Mouse (Mus musculus): ENCODE measurements at regions not wholly inside any gene's neighbourhood (a gene's known extent, or its start where the extent isn't known, plus 50 kb on each side); places are given as distances from the start of the nearest gene placed in this dataset.

- Histone ChIP-seq H3K4me3 (ENCODE audit: low read depth, low read length) (no peak overlapping the region), H3K4me1 (replicated peaks; ENCODE audit: control insufficient read depth, insufficient read depth, low read length) (no peaks in the 10 kb centered on the region), H3K9me3 (ENCODE audit: control insufficient read depth, low read length) (no peaks in the 10 kb centered on the region), H3K9ac (ENCODE audit: low read length) (no peak overlapping the region), H3K36me3 (ENCODE audit: control insufficient read depth, insufficient read depth, low read length) (no peaks in the 10 kb centered on the region), H3K27me3 (replicated peaks; ENCODE audit: control insufficient read depth, insufficient read depth, low read length) (no peaks in the 10 kb centered on the region), H3K27ac (ENCODE audit: low read depth) (no peak overlapping the region), H3K4me2 (ENCODE audit: low read length) (no peak overlapping the region)
- DNase-seq (ENCODE audit: low spot score) (no peak), ATAC-seq (replicated peaks; ENCODE audit: low FRiP score, low TSS enrichment, low read depth) (no peak)
- 90% methylated on average over 3 of the region's 3 CpGs for WGBS
Measured at GRCm38 (mm10) chr16:86524135-86524534, 622.5 kb upstream of the Adamts5 start.

GRCm38 (mm10) chr16:86516935-86517334 lies 615.3 kb upstream of the Adamts5 start:
- no peak overlapping the region for H3K4me2 ChIP-seq (ENCODE audit: low read length)
- ATAC-seq (replicated peaks; ENCODE audit: low FRiP score, low TSS enrichment, low read depth) (no peak), DNase-seq (ENCODE audit: low spot score) (no peak)
- no peaks in the 10 kb centered on the region for H3K4me1 ChIP-seq (replicated peaks; ENCODE audit: control insufficient read depth, insufficient read depth, low read length)
- H3K9me3 ChIP-seq (ENCODE audit: control insufficient read depth, low read length), result no peaks in the 10 kb centered on the region
- 26% methylated on average over 1 of the region's 1 CpGs for WGBS
- no peaks in the 10 kb centered on the region for H3K36me3 ChIP-seq (ENCODE audit: control insufficient read depth, insufficient read depth, low read length)
- H3K9ac ChIP-seq (ENCODE audit: low read length), result no peak overlapping the region
- H3K27me3 ChIP-seq (replicated peaks; ENCODE audit: control insufficient read depth, insufficient read depth, low read length), result no peaks in the 10 kb centered on the region
- no peak overlapping the region for H3K27ac ChIP-seq (ENCODE audit: low read depth)
- H3K4me3 ChIP-seq (ENCODE audit: low read depth, low read length), result no peak overlapping the region

GRCm38 (mm10) chr16:86516144-86516543 lies 614.5 kb upstream of the Adamts5 start:
- Histone ChIP-seq H3K36me3 (ENCODE audit: control insufficient read depth, insufficient read depth, low read length) (no peaks in the 10 kb centered on the region), H3K4me1 (replicated peaks; ENCODE audit: control insufficient read depth, insufficient read depth, low read length) (no peaks in the 10 kb centered on the region), H3K4me2 (ENCODE audit: low read length) (no peak overlapping the region), H3K27ac (ENCODE audit: low read depth) (no peak overlapping the region), H3K9me3 (ENCODE audit: control insufficient read depth, low read length) (no peaks in the 10 kb centered on the region), H3K9ac (ENCODE audit: low read length) (no peak overlapping the region), H3K27me3 (replicated peaks; ENCODE audit: control insufficient read depth, insufficient read depth, low read length) (no peaks in the 10 kb centered on the region), H3K4me3 (ENCODE audit: low read depth, low read length) (no peak overlapping the region)
- DNase-seq (ENCODE audit: low spot score) (no peak), ATAC-seq (replicated peaks; ENCODE audit: low FRiP score, low TSS enrichment, low read depth) (no peak)
- 76% methylated on average over 3 of the region's 3 CpGs for WGBS

- Histone ChIP-seq H3K4me2 (ENCODE audit: low read length) (no peak overlapping the region), H3K9ac (ENCODE audit: low read length) (no peak overlapping the region), H3K4me3 (ENCODE audit: low read depth, low read length) (no peak overlapping the region), H3K9me3 (ENCODE audit: control insufficient read depth, low read length) (no peaks in the 10 kb centered on the region), H3K27ac (ENCODE audit: low read depth) (no peak overlapping the region), H3K4me1 (replicated peaks; ENCODE audit: control insufficient read depth, insufficient read depth, low read length) (no peaks in the 10 kb centered on the region), H3K27me3 (replicated peaks; ENCODE audit: control insufficient read depth, insufficient read depth, low read length) (no peaks in the 10 kb centered on the region), H3K36me3 (ENCODE audit: control insufficient read depth, insufficient read depth, low read length) (no peaks in the 10 kb centered on the region)
- DNase-seq (ENCODE audit: low spot score), result no peak
- no peak for ATAC-seq (replicated peaks; ENCODE audit: low FRiP score, low TSS enrichment, low read depth)
- 54% methylated on average over 3 of the region's 3 CpGs for WGBS
Measured at GRCm38 (mm10) chr16:86501074-86501952, 599.7 kb upstream of the Adamts5 start.

- WGBS, result 50% methylated on average over 1 of the region's 1 CpGs
- no peaks in the 10 kb centered on the region for H3K4me1 ChIP-seq (replicated peaks; ENCODE audit: control insufficient read depth, insufficient read depth, low read length)
Measured at GRCm38 (mm10) chr16:86475145-86475544, 573.5 kb upstream of the Adamts5 start.

GRCm38 (mm10) chr16:86473059-86473740 lies 571.6 kb upstream of the Adamts5 start:
- H3K9me3 ChIP-seq (ENCODE audit: control insufficient read depth, low read length), result no peaks in the 10 kb centered on the region
- no peak overlapping the region for H3K4me3 ChIP-seq (ENCODE audit: low read depth, low read length)
- no peaks in the 10 kb centered on the region for H3K4me1 ChIP-seq (replicated peaks; ENCODE audit: control insufficient read depth, insufficient read depth, low read length)
- DNase-seq (ENCODE audit: low spot score) (no peak), ATAC-seq (replicated peaks; ENCODE audit: low FRiP score, low TSS enrichment, low read depth) (no peak)
- H3K27ac ChIP-seq (ENCODE audit: low read depth), result no peak overlapping the region
- H3K9ac ChIP-seq (ENCODE audit: low read length), result no peak overlapping the region
- H3K4me2 ChIP-seq (ENCODE audit: low read length), result no peak overlapping the region
- 59% methylated on average over 4 of the region's 4 CpGs for WGBS
- no peaks in the 10 kb centered on the region for H3K27me3 ChIP-seq (replicated peaks; ENCODE audit: control insufficient read depth, insufficient read depth, low read length)
- no peaks in the 10 kb centered on the region for H3K36me3 ChIP-seq (ENCODE audit: control insufficient read depth, insufficient read depth, low read length)

More at GRCm38 (mm10) chr16:86475145-86475544, 573.5 kb upstream of the Adamts5 start:
- Histone ChIP-seq H3K27me3 (replicated peaks; ENCODE audit: control insufficient read depth, insufficient read depth, low read length) (no peaks in the 10 kb centered on the region), H3K4me3 (ENCODE audit: low read depth, low read length) (no peak overlapping the region), H3K9me3 (ENCODE audit: control insufficient read depth, low read length) (no peaks in the 10 kb centered on the region), H3K36me3 (ENCODE audit: control insufficient read depth, insufficient read depth, low read length) (no peaks in the 10 kb centered on the region), H3K4me2 (ENCODE audit: low read length) (no peak overlapping the region), H3K9ac (ENCODE audit: low read length) (no peak overlapping the region), H3K27ac (ENCODE audit: low read depth) (no peak overlapping the region)
- ATAC-seq (replicated peaks; ENCODE audit: low FRiP score, low TSS enrichment, low read depth) (no peak), DNase-seq (ENCODE audit: low spot score) (no peak)

GRCm38 (mm10) chr16:86461073-86461472 lies 559.4 kb upstream of the Adamts5 start:
- H3K4me3 ChIP-seq (ENCODE audit: low read depth, low read length), result no peak overlapping the region
- H3K9me3 ChIP-seq (ENCODE audit: control insufficient read depth, low read length), result no peaks in the 10 kb centered on the region
- 82% methylated on average over 9 of the region's 9 CpGs for WGBS
- DNase-seq (ENCODE audit: low spot score) (no peak), ATAC-seq (replicated peaks; ENCODE audit: low FRiP score, low TSS enrichment, low read depth) (no peak)
- H3K9ac ChIP-seq (ENCODE audit: low read length), result no peak overlapping the region
- H3K4me2 ChIP-seq (ENCODE audit: low read length), result no peak overlapping the region
- no peak overlapping the region for H3K27ac ChIP-seq (ENCODE audit: low read depth)
- H3K36me3 ChIP-seq (ENCODE audit: control insufficient read depth, insufficient read depth, low read length), result no peaks in the 10 kb centered on the region
- no peaks in the 10 kb centered on the region for H3K4me1 ChIP-seq (replicated peaks; ENCODE audit: control insufficient read depth, insufficient read depth, low read length)
- no peaks in the 10 kb centered on the region for H3K27me3 ChIP-seq (replicated peaks; ENCODE audit: control insufficient read depth, insufficient read depth, low read length)

- Histone ChIP-seq H3K4me3 (ENCODE audit: low read depth, low read length) (no peak overlapping the region), H3K4me1 (replicated peaks; ENCODE audit: control insufficient read depth, insufficient read depth, low read length) (no peaks in the 10 kb centered on the region), H3K36me3 (ENCODE audit: control insufficient read depth, insufficient read depth, low read length) (no peaks in the 10 kb centered on the region), H3K9ac (ENCODE audit: low read length) (no peak overlapping the region), H3K27me3 (replicated peaks; ENCODE audit: control insufficient read depth, insufficient read depth, low read length) (no peaks in the 10 kb centered on the region), H3K27ac (ENCODE audit: low read depth) (no peak overlapping the region), H3K9me3 (ENCODE audit: control insufficient read depth, low read length) (no peaks in the 10 kb centered on the region), H3K4me2 (ENCODE audit: low read length) (no peak overlapping the region)
- WGBS, result 73% methylated on average over 3 of the region's 3 CpGs
- DNase-seq (ENCODE audit: low spot score), result no peak
- no peak for ATAC-seq (replicated peaks; ENCODE audit: low FRiP score, low TSS enrichment, low read depth)
Measured at GRCm38 (mm10) chr16:86456649-86457048, 555.0 kb upstream of the Adamts5 start.

Data from intestine, embryonic 14.5 days (tissue).